Mouse (Mus musculus) heart, adult 2 months (tissue): ENCODE measurements around the gene Gpr153.

Experiments used
- CTCF ChIP-seq: fragments of 200-600 bp; IDR thresholded peaks from 2 replicates; pipeline ENCODE4 v1.8.1; 2022; ENCODE audit warnings: antibody characterized with exemption, mild to moderate bottlenecking, moderate library complexity
- EP300 ChIP-seq: fragments of 200-500 bp; IDR thresholded peaks from 2 replicates; pipeline ENCODE4 v1.6.1; 2011; ENCODE audit warnings: low read depth, low read length, control low read depth; ENCODE audit not compliant: insufficient read depth
- POLR2A ChIP-seq: fragments of 200-500 bp; IDR thresholded peaks from 2 replicates; pipeline ENCODE4 v1.6.1; 2011; ENCODE audit warnings: mild to moderate bottlenecking, low read depth, low read length, control low read depth; ENCODE audit not compliant: insufficient read depth

DNA sequence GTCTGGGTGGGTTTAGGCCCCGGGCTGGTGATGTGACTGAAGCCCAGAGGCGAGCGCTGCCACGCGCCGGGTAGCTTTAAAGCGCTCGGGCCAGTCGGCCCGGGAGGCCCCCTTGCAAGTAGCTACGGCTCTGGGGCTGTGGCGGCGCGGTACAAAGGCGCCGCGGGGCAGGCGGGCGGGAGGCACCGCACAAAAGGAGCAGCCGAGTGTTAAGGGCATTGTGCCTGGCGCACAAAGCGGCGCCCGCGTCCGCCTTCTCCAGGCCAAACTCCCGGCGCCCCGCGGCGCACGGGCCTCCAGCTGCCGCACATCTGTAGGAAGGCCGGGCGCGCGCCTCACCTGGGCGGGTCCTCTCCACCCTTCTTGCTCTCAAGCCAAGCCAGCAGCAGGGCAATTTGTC lies 16.4 kb downstream of the Gpr153 start:
- TF ChIP-seq CTCF, result no peak
- no peak for TF ChIP-seq POLR2A
- no peak for TF ChIP-seq EP300
